Mouse (Mus musculus) B cell, adult 2 months (primary cell): ENCODE results near the gene Vapb.

Experiments
- DNase-seq, 2 experiments: peaks; one replicate each; pipeline ENCODE4 v3.0.0; 2022

The Vapb gene

DNA sequence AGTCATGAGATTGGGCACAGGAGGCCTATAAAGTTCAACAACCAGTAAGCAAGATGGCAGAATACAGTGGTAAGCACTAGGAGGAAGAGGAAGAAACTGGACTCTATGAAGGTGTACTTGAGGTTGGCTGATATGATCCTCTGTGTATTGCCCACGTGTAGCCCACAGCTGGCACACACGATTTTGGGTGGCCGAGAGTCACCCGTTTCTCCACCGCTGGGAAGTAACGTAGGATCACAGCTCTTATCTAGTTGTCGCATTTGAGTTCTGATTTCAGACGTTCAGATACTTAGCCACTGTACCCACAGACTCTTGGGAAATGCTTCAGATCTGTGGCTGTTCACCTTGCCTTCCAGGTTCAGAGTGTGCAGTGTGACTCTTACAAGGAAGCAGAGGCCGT, 921 bp downstream of the Vapb start:
- no peak for DNase-seq

DNA sequence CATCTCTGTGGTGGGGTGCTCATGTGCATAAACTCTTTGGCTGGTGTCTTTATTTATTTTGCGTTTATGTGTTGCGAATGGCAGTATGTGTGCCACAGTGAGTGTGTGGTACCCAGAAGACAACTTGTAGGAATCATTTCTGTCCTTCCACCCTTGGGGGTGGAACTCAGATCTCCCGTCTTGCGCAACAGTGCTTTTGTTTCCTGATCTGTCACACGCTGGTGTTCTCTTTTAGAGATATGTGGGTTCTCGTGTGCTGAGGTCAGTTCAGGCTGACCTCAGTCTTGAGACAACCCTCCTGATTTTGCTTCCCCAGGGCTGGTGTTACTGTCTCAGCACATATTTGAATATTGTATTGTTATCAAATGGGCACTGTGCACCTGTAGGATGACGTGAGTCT, 1.8 kb downstream of the Vapb start:
- DNase-seq: no peak

DNA sequence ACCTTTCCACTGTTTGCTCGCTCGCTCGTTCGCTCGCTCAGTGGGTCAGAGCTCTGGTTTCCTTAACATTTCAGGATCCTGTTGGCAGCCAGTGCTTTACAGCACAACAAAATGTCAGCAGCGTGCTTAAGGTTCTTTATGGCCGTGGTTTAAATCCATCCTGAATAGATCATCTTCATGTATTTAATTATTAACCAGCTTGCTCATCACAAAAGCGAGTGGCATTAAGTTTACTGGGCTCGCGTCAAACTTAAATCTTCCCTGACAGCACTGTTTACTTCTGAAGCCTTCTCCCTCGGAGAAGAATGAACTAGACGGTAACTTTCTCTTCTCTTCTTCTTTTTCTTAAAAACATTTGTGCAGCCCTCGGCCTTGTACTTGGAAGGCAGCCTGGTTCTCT, 4.8 kb downstream of the Vapb start:
- no peak for DNase-seq

DNA sequence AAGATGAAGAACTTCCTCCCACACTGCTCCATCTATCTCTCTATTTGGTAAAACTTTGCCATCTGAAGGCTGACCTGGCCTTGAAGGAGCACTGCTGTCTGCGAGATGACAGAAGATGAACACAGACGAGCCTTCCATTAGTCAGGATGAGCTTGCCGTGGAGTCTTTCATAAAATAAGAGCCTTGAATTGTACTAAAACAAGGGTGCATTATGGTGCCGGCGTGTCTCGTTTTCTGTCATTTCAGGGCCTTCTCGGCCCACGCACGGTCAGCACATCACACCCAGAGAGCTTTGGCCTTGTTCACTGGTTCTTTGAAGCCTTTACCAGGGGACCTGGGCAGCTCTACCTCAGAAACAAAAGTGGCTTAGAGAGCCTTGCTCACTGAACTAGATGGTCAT, 5.4 kb downstream of the Vapb start:
- no peak for DNase-seq

DNA sequence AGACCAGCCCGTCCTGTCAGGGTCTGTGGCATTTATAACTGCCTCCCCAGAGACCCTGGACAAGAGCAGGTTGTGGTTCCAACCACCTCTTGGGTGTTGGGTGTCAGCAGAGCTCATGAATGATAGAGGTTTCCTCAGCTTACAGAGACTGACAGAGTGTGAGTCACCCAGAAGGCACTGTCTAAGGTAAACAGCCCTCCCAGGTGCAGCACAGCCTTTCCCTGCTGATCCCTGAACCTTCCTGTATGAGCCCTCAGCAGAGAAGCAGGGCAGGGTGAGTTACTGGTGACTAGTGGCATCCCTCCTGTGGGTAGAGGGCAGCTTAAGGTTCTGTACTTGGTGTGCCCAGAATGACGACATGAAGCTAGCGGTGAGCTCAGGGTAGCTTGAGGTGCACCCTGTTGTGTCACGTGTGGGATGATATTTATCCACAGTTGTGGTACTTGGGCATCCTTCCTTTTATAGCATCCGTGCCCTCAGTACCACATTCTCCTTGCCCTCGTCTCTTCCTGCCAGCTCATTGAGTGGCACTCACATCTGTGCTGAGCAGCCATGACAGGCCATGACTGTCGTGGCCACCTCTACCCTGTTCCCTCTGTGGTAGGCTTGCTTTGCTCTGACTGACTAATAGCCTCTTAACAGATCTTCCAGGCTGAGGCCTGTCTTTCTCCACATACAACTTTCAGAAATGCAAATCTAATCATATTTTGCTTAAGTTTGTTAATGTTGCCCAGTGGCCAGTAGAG, 6.9 kb downstream of the Vapb start:
- no peak for DNase-seq

DNA sequence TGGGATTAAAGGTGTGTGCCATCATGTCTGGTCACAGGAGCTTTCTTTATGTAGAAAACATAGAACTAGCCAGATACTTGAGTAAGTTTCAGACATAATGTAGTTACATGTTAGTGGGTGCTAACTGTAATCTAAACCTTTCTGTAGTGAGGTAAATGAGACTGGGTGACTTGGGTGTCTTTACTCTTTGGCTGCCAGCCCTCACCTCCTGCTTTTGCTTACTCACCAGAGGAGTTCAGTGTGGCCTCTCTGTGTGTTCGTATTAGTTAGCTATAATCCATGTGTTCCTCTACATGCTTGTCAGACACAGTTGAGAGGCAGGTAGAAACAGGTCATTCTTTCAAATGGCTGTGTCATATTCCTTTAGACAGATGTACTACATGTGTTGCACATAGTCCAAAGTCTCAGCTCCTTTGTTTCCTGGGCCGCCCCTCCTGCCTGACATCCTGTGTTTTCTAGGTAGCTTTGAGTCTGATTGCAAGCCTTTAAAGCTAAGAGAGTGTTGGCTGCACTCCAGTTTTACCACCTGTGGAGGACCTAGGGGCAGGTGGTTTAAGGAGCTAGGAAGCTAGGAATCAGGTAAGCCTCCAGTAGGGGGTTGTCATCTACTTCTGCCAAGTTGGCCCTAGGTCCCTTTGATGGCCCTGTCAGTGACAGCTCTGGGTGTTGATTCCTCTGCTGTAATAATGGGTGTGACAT, 11.8 kb downstream of the Vapb start:
- DNase-seq: no peak

DNA sequence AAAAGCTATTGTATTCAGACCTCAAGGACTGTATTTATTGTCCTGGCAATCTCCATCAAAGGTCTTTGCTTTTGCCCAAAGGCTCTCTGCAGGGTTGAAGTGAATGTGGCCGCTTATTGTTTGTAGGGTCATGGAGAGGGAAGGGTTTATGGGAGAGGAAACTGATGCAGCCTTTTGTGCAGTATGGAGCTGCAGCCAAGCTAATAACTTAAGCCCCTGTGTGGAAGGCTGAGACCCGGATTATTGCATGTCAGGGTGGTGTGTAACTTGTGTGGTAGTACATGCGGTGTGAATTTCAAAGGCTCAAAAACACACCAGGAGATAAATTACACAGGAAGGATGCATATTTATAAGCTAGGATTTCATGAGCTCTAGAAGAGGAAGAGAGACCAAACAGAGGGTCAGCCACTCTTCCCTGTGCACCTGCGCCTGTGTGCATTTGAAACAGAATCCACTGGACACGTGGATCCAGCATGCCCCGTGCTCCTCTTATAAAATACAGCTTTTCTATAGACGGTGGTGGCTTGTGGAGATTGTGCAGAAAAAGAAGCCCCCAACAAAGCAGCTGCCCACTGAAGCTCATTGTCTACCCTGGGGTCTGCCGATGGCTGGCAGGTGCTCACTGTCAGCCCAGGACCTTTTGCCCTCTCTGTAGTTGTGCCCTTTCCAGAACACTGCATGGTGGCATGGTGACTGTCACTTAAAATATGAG, 18.3 kb downstream of the Vapb start:
- DNase-seq: no peak

DNA sequence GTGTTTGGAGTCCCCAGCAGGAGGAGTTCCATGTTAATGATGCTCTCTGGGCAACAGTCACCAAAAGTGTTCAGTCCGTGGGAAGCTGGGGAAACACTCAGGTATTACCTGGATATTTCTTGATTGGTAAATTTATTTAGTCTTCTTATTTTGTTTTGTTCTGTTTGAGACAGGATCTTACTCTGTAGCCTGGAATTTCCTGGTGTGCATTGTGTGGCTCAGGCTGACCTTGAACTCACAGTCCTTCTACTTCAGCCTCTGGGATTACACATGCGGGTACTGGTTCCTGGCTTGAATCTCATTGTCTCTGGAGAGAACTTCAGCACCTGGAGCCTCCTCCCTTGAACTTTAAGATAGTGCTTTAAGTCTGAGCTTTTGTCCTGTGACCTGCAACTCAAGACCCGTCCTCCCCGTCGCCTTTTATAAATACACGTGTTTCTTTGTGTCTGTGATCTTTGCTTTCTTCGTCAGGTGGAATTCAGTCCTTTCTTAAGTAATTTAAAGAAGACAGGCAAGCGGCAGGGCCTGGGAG, 20.4 kb downstream of the Vapb start:
- no peak for DNase-seq

DNA sequence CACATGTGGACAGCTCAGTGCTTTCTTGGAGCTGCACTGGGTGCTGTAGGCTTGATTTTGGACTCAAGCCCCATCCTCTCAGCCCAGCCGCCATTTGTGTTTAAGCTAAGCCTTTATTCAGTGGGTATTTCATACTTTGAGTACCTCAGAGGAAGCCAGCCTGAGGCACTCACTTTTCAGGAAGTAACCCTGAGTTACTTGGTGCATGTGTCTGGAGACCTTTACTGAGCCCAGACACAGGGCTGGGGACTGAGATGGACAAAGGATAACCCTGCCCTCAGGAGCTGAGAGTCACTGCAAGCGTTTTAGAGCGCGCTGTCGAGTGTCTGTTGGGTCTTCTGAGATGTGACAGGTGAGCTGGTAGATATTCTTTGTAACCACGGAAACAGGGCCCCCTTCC, 23.3 kb downstream of the Vapb start:
- DNase-seq: no peak

DNA sequence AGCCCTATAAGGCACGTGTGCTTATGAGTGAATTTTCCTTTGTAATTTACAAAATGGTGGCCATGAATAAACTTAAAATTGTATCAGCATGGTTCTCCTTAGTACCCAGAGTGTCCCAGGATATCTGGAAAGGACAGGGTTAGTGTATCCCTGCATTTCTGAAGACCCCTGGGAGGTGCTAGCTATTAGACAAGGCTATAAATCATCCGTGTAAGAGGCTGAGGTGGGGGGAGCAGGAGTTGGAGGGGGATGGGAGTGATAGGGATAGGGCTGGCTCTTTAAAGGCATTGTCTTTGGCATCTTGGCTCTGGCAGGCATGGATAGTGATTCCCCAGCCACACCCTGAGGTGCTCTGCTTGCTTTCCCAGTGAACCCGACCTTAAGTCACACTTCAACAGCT, 27.3 kb downstream of the Vapb start:
- DNase-seq: no peak

DNA sequence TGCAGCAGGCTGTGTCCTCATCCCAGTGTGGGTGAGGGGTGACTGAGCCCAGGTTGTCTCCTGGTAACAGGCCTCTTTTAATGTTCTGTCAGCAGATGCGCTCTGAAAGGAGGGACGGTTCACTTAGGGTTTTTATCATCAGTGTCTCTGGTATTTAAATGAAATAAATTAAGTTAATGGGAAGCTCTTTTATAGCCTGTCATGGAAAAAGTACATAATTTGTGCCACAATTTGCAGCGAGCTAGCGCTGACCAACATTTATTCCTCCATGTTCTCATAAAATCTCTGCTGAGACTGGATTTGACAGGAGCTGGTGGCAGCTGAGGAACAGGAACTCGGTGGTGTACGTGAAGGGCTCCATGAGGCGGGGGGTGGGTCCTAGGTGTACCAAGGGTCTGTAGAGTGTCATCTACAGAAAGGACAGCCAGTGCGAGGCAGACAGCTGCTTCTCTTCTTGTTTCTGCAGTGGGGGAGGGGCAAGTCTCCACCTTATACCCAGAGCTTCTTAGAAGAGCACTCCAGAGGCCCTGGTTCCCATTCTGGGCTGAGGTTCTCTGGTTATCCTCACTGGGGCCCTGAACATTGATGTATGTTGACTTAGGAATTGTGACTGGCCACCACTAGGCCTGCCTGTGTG, 30.8 kb downstream of the Vapb start:
- DNase-seq: no peak

DNA sequence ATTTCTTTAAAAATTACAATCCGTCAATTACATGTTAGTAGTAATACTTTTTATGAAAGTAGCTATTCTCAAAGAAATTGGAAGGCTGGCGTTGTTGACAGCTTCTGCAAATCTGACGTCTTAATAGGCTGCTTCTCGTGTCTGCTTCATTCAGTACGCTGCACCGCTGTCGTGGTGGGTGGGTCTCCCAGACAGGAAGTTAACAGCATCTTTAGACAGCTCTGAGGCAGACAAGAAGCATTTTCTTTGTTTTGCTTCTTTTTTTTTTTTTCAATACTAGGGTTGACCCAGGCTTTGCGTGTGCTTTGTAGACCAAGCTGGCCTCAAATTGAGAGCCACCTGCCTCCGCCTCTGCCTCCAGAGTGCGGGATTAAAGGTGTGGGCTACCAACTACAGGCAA, 31.9 kb downstream of the Vapb start:
- peak in 1 of 2 experiments; percentile 16 for DNase-seq

DNA sequence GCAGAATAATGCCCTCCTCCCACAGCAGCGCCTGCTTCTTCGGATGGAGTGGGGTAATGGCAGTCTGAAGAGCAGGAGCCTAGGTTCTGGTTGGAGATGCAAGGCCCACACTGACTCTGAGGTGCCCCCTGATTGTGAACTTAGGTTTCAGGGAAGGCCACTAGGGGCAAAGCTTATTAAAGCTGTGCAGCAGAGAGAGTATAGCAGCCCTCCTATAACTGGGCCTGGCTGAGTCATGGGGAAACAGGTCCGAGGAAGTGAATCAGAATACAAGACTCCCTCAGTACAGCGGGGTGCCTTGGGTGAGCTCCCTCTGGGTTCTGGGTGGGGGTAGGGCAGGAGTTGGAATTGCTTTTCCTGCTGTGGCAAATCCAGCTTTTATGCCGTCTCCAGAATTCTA, 33.3 kb downstream of the Vapb start:
- DNase-seq: no peak

DNA sequence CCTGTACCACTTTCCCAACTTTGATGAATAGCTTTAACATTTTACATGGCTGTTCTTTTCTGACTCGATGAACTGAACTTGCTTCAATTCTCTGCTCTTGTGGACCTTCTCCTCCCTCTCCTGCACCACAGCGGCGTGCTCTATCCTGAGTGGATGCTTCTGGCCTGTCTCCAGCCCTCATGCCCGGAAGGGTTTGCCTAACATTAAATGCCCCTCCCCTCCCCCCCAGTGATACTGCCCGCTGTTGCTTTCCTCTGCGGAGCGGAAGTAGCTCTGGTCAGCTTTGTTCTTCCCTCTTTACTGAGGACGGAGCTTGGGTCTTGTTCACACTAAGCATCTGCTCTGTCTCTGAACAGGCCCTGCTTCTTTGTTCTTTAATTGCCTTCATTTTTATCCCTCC, 34.4 kb downstream of the Vapb start:
- no peak for DNase-seq

DNA sequence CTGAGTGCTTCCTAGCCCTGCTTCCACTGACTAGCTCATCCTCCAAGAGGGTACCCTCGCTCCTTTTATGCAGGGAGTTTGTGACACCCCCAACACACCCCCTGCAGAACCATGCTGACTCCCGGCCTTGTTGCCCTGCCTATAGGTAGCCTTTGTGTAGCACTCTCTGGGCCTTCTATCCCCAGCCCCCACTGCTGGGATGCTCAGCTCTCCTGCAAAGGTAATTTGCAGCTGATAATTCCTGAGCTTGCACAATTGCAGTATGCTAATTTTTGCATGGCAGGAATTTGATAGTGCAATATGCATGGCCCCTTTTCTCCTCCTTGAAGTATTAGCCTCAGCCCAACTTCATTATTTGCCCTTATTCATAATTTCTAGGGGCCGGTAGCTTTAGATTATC, 38.2 kb downstream of the Vapb start:
- no peak for DNase-seq

DNA sequence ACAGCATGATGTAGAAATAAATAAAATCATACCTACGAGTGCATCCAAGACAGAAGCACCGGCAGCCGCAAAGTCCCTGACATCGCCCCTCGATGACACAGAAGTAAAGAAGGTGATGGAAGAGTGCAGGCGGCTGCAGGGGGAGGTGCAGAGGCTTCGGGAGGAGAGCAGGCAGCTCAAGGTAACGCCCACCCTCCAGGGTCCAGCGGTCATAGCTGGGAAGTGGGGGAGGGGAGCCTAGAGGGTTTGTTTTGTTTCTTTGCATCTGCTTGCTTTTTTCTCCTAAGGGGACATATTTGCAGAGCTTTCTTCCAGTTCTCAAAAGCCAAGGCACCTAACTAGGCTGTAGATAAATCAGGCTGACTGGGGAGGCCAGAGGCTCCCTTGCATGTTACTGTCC, 38.8 kb downstream of the Vapb start:
- DNase-seq: no peak

DNA sequence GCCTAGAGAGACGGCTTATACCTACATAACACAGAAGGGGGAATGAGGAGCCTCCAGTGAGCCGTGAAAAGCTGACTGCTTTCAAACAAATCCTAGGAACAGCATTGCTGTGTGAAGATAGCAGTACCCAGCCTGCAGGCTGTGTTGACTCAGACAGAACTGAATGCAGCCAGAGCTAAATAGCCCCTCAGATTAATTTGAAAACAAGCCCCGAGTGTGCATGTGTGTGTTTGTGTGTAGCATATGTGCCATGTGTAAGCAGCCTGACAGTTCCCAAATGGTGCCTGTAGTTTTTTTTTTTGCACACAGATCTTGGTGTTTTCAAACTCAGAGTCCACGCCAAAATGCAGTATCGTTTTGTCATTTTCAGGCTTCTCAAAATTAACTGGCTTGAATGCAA, 43.6 kb downstream of the Vapb start:
- no peak for DNase-seq

DNA sequence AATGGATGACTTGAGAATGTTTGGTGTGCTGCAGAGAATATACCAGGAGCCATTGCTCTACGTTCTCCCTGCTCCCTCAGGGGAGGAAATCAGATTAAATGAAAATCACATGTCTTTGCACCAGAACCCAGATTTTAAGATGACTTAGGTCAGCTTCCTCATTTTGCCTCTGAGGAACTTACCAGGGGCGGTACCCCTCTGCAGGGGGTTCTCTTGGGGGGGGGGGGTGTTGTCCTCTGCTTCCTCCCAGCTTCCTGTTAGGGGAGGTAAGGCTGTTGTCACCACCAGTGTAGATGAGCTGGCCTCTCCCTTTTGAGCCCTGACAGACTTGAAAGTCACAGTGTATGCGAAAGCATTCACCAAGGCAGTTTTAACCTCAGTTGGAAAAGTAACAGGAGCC, 47.1 kb downstream of the Vapb start:
- DNase-seq: peak; percentile 13 to 19

DNA sequence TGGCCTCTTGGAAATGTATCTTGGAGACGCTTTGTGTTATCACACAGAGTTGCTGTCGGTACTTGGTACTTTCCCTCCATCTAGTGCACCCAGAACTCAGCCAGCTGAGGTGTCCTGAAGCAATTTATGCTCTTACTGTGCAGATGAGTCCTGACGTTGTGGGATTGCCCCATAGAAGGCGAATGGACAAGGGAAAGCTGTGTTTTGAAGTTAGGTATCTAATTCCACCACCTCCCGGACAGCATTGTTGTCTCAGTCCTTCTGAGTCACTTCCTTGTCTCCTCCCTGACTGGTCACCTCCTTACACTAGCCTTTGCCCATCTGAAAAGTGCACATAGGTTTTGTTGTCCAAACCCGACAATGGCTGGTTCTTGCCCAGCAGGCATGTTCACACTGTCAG, 47.6 kb downstream of the Vapb start:
- no peak for DNase-seq

DNA sequence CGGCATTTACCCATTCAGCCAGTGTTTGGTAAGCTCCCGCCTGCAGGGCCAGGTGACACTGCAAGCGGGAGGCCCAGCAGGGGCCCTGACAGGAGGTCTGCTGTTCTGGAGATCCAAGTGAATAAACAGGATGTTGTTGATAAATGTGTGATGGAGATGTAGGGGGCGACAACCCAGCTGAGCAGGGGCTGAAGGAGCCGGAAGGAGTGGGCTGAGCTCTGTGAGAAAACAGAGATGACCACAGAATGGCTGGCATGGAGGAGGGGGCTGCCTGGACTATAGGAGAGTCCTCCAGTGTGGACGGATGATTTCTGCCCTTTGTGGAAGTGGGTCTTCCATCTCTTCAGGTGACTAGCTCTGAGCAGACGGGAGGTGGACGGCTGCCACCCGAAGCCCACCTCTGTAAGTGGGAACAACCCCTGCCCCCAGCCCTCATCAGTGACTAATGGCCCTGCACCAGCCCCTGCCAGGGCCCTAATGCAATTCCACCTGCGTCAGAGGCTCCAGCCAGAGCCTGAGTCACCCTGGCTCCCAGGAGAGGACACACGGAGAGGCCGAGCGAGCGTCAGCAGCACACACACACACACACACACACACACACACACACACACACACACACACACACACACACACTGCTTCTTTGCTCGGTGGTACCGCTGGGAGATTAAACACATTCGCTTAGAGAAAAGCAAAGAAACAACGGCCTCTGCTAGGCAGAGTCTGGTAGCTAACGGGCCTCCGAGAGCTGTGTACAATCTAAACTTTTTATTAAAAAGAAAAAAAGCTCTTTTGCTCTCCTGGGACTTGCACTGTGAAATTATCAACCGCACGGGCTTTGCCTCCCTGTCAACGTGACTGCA, 52.9 kb downstream of the Vapb start:
- no peak for DNase-seq

DNA sequence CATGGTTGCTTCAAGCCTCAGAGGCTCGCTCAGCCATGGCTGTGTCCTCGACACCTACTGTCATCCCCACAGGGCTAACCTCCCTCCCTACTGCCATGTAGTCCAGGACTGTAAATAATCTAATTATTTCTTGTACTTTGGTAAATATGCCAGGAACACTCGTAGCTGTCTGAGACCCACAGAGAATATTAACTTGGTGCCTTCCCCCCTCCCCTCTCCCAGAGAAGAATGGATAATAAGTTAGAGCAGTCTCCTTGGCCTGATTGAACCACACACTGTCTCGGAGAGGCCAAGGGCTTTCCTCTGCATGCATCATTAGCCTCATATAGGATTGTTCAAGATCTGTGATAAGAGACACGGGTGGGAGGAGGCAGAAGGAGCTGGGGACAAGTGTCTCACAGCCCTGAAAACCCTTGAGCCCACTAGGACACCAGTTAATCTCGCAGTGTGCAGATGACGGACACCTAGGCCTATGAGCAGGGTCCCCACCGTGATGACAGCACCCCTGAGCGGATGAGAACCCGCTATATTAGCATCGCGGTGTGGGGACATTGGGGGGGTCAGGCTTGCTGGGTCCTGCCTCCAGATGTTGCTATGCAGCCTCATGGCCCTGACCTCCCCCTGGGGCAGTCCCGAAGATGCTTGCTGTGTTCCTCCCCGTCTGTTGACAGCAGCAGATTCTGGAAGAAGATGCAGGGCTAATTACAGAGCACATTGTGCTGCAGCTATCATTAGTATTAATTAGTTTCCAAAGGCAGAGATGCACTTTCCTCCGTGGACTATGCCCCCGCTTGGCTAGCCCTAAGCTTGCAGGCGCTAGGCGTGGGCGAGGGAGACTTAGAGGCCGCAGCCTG, 54.8 kb downstream of the Vapb start:
- DNase-seq: no peak
